Mouse (Mus musculus) embryonic facial prominence, embryonic 12.5 days (tissue): Measurements from ENCODE around the gene Fbxo42. TPM values are rescaled to one million over a fixed set of nuclear protein-coding genes. Genes with fewer than 3 reads are reported as not detected.
A peak's percentile ranks its signal among the peaks of the same experiment; 100 is the strongest.
"Not testable (repeated sequence)": the region's sequence is repeated elsewhere in the genome, so short reads cannot be mapped to it uniquely, and the experiment has no call there.

Experiments
- ATAC-seq: fragments of 200-750 bp; cut with Nextera tagmentation; 2 replicates; pipeline ENCODE4 v1.8.0; 2017; ENCODE audit not compliant: insufficient number of reproducible peaks, insufficient read depth, low FRiP score, low TSS enrichment
- H3K27ac ChIP-seq: fragments of 300-500 bp; sonication (generic); 2 replicates; pipeline ENCODE4 v1.5.1; 2016; ENCODE audit warnings: mild to moderate bottlenecking
- H3K27me3 ChIP-seq: fragments of 300-500 bp; sonication (generic); 2 replicates; pipeline ENCODE4 v1.6.1; 2016; ENCODE audit warnings: mild to moderate bottlenecking, moderate library complexity
- H3K36me3 ChIP-seq: fragments of 300-500 bp; sonication (generic); 2 replicates; pipeline ENCODE4 v1.6.1; 2016; ENCODE audit warnings: mild to moderate bottlenecking
- H3K4me1 ChIP-seq: fragments of 300-500 bp; sonication (generic); 2 replicates; pipeline ENCODE4 v1.6.1; 2016
- H3K4me2 ChIP-seq: fragments of 300-500 bp; sonication (generic); replicated peaks from 2 replicates; pipeline ENCODE4 v1.6.1; 2016; ENCODE audit warnings: mild to moderate bottlenecking, moderate library complexity
- H3K4me3 ChIP-seq: fragments of 300-500 bp; sonication (generic); 2 replicates; pipeline ENCODE4 v1.5.1; 2016; ENCODE audit warnings: mild to moderate bottlenecking
- H3K9ac ChIP-seq: fragments of 300-500 bp; sonication (generic); 2 replicates; pipeline ENCODE4 v1.6.1; 2016; ENCODE audit warnings: mild to moderate bottlenecking, moderate library complexity
- H3K9me3 ChIP-seq: fragments of 300-500 bp; sonication (generic); 2 replicates; pipeline ENCODE4 v1.6.1; 2016; ENCODE audit warnings: mild to moderate bottlenecking, moderate library complexity
- WGBS: fragments of 180-500 bp; shearing (Covaris S2); methylation state at CpG from one replicate; pipeline ENCODE4 v1.1.7; 2016; 5-methylcytosine and 5-hydroxymethylcytosine counted together
- polyA plus RNA-seq: library from polyadenylated mRNA; unstranded; fragments of >200 nt; fragmentation: Nextera tagmentation; extraction: Ambion mirVana; gene quantifications from 2 replicates; pipeline ENCODE4 v1.2.1, GENCODE M21; 2016

Fbxo42 gene
- polyA plus RNA-seq, 1 experiment from 2014 or later: 31.6 TPM

GRCm38 (mm10) chr4:141137740-141138139 lies 10.0 kb upstream of the Fbxo42 start:
- H3K36me3 ChIP-seq, H3K9ac ChIP-seq, H3K9me3 ChIP-seq, H3K27ac ChIP-seq, H3K4me3 ChIP-seq, H3K27me3 ChIP-seq, ATAC-seq: not testable (repeated sequence)
- H3K4me1 ChIP-seq: peaks cover 42% of the 10 kb centered on the region
- WGBS: 81% methylated on average over 3 of the region's 3 CpGs
- H3K4me2 ChIP-seq: peak overlapping the region; percentile 75

- Histone ChIP-seq H3K9me3 (no peaks in the 10 kb centered on the region), H3K4me2 (peak overlapping the region; percentile 75), H3K9ac (peak overlapping the region; percentile 69), H3K27ac (peak overlapping the region; percentile 94), H3K4me1 (peaks cover 33% of the 10 kb centered on the region), H3K36me3 (peaks cover 7% of the 10 kb centered on the region; the same call in 1 of the 2 replicates), H3K27me3 (no peaks in the 10 kb centered on the region), H3K4me3 (peak overlapping the region; percentile 77)
- 3% methylated on average over 29 of the region's 29 CpGs for WGBS
- ATAC-seq: 0 out of 2 replicates have a peak, but pooled peaks have one; percentile 6
These were observed 9.1 kb upstream of the Fbxo42 start for GRCm38 (mm10) chr4:141138425-141139115.

DNA sequence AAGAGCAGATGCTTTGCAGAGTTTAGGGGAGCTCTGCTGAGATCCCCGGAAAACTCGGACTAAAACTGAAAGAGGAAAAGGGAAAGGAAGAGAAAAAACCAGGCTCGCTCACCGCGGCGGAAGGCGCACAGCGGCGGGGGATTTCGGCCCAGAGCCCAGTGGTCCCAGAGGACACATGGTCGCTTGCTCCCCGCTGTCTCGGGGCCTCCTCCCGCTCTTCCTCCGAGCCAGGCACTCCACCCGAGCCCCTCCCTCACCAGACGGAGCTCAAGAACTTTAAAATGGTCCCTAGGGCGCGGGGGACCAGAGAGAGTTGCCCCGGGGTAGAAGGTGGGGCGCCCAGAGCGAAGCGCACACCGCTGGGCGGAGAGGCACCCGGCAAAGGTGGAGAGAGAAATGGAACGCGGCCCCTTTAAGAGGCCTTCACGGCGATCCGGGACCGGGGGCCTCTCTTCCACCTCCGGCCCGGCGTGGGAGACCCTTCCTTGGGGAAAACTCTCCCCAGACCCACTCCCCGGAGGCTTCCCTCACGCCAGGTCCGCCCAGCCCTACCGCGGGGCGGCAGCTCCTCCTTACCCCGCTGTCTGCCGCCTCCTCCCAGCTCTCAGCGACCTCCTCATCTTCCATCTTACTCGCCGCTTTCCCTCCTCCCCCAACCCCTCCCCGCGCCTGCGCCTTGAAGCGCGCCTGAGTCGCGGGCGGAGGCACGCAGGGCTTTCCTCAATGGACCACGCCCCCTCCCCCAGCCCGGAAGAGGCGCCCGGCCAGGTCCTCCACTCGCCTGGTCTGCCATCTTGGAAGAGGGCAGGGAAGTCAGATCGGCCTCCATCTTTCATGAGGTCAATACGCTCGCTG lies 8.4 kb upstream of the Fbxo42 start, which contains the start of gene Szrd1:
TSS of gene Szrd1 (minus strand) at position 660 of the 855 bp plus-strand sequence.
- Histone ChIP-seq H3K36me3 (peaks cover 6% of the 10 kb centered on the region; the same call in 1 of the 2 replicates), H3K4me2 (peak within 1 kb of the TSS; percentile 75), H3K9me3 (no peaks in the 10 kb centered on the region), H3K27me3 (no peaks in the 10 kb centered on the region), H3K4me1 (peaks cover 28% of the 10 kb centered on the region), H3K9ac (peak within 1 kb of the TSS; percentile 69), H3K4me3 (peak within 1 kb of the TSS; percentile 77), H3K27ac (peak within 1 kb of the TSS; percentile 94)
- ATAC-seq: peak; percentile 94
- under 1% methylated on average over 63 of the region's 63 CpGs for WGBS

DNA sequence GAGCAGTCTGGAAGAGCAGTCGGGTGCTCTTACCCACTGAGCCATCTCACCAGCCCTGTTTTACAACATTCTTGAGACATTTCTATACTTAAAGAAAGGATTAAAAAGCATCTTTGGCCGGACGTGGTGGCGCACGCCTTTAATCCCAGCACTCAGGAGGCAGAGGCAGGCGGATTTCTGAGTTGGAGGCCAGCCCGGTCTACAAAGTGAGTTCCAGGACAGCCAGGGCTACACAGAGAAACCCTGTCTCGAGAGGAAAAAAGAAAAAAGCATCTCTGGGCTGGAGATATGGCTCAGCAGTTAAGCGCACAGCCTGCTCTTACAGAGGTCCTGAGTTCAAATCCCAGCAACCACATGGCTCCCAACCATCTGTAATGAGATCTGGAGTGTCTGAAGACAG lies 7.4 kb upstream of the Fbxo42 start:
- peaks cover 18% of the 10 kb centered on the region for H3K4me1 ChIP-seq
- not testable (repeated sequence) for H3K9ac ChIP-seq, H3K27ac ChIP-seq, H3K27me3 ChIP-seq, H3K4me2 ChIP-seq, H3K9me3 ChIP-seq, H3K36me3 ChIP-seq, ATAC-seq, H3K4me3 ChIP-seq
- 86% methylated on average over 9 of the region's 9 CpGs for WGBS

- Histone ChIP-seq H3K36me3 (no peaks in the 10 kb centered on the region), H3K9ac (no peak overlapping the region), H3K27me3 (no peaks in the 10 kb centered on the region), H3K4me1 (peaks cover 16% of the 10 kb centered on the region), H3K4me2 (no peak overlapping the region), H3K4me3 (no peak overlapping the region), H3K27ac (no peak overlapping the region), H3K9me3 (no peaks in the 10 kb centered on the region)
- no peak for ATAC-seq
- WGBS: 91% methylated on average over 6 of the region's 6 CpGs
These were observed 6.7 kb upstream of the Fbxo42 start for GRCm38 (mm10) chr4:141140967-141141366.

DNA sequence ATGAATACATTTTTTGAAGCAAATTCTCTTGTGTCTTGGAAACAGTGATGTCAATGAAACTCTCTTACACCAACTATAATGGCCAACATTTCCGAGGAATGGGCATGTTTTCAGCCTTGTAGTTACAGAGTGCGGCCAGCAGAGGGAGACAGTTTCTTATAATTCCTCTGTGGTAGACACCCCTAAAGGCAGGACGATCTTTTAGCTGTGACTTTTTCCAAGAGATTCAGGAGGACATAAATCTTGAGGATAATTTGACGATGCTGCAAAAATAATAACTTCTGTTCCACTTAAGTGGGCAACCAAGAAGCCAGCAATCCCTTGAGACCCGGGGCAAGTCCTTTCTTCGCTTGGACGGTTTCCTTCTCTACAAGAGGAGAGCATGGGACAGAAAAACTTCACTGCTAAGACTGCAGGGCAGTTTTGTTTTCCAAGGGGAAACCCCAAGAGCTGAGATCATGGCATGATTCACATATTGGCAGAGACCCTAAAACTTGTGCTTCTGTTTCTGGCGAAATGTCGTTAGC lies 5.4 kb upstream of the Fbxo42 start:
- Histone ChIP-seq H3K4me1 (peaks cover 5% of the 10 kb centered on the region), H3K27ac (0 out of 2 replicates have a peak overlapping the region, but pooled peaks have one; percentile 6), H3K27me3 (no peaks in the 10 kb centered on the region), H3K4me3 (no peak overlapping the region), H3K9me3 (no peaks in the 10 kb centered on the region), H3K9ac (no peak overlapping the region), H3K4me2 (peak overlapping the region; percentile 17), H3K36me3 (no peaks in the 10 kb centered on the region)
- 26% methylated on average over 9 of the region's 9 CpGs for WGBS
- ATAC-seq: no peak

GRCm38 (mm10) chr4:141145124-141145523 lies 2.6 kb upstream of the Fbxo42 start:
- not testable (repeated sequence) for H3K36me3 ChIP-seq, H3K9ac ChIP-seq, H3K27me3 ChIP-seq, H3K4me2 ChIP-seq, H3K27ac ChIP-seq, ATAC-seq, H3K9me3 ChIP-seq, H3K4me3 ChIP-seq
- WGBS: 88% methylated on average over 12 of the region's 16 CpGs
- H3K4me1 ChIP-seq: peaks cover 11% of the 10 kb centered on the region

GRCm38 (mm10) chr4:141146491-141147033 lies 1.2 kb upstream of the Fbxo42 start:
- Histone ChIP-seq H3K9ac (no peak overlapping the region), H3K27ac (no peak overlapping the region), H3K36me3 (no peaks in the 10 kb centered on the region), H3K27me3 (no peaks in the 10 kb centered on the region), H3K4me1 (peaks cover 11% of the 10 kb centered on the region), H3K9me3 (no peaks in the 10 kb centered on the region), H3K4me2 (no peak overlapping the region; the same call in 1 of the 2 replicates), H3K4me3 (no peak overlapping the region)
- 89% methylated on average over 6 of the region's 6 CpGs for WGBS
- no peak for ATAC-seq

DNA sequence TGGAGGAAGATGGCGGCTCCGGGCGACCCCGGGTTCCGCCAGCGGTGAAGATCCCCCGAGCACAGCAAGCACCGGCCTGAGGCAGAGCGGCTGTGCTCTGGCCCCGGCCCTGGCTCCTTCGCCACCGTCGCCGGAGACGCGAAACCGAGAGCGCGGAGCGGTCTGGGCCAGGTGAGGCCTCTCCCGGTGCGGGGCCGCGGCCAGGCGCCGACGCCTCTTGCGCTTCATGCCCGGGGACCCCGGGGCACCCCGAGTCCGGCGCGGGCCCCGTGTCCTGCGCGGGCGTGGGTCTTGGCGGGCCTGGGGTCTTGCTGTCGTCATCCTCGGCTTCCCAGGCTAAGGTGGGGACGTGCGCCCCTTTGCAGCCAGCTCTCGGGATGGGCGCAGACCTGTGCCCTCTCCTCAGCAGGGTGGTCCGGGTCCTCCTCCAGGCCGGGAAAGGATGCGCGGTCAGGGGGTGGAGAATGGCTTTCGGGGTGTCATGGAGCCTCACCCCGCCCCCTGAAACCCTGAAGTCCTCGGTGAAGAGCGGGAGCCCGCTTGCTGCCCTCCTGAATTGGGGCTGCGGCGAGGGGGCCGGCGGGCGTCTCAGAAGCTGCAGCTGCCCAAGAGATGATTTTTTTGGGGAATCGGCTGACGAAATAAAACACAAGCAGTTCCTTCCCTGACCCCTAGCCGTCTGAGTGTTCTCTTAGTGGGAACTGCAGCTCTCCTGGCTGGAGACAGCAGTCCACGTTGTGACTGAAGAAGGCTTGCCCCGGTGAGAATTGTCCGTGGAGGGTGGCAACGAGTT lies 492 bp downstream of the Fbxo42 start:
- Histone ChIP-seq H3K27me3 (no peaks in the 10 kb centered on the region), H3K4me1 (peaks cover 11% of the 10 kb centered on the region), H3K36me3 (0 out of 2 replicates have a peak, but pooled peaks cover 5% of the 10 kb centered on the region), H3K9me3 (no peaks in the 10 kb centered on the region), H3K27ac (peak overlapping the region; percentile 92), H3K4me2 (peak overlapping the region; percentile 78), H3K9ac (peak overlapping the region; percentile 83), H3K4me3 (peak overlapping the region; percentile 92)
- ATAC-seq: peak; percentile 79
- 0% methylated on average over 64 of the region's 66 CpGs for WGBS

DNA sequence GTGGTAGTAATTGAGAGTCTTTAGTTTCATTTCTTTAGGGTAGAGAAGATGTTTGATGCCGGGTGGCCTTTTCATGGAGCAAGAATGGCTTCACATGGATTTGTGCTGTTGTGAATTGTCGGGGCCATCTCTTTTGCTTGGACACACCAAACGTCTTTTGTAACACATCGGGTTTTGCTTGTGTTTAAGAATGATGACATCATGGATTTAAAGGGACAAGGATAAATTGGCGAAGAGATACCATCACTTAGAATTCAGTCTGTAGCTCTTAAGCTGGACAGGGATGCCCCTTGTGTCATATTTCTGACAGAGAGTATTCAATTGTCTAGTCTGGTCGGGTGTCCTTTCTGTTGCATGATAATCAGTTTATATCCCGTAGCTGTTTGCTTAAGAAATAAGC lies 1.4 kb downstream of the Fbxo42 start:
- Histone ChIP-seq H3K4me3 (peak overlapping the region; percentile 92), H3K9me3 (no peaks in the 10 kb centered on the region), H3K4me1 (peaks cover 11% of the 10 kb centered on the region), H3K36me3 (0 out of 2 replicates have a peak, but pooled peaks cover 5% of the 10 kb centered on the region), H3K27ac (no peak overlapping the region), H3K27me3 (no peaks in the 10 kb centered on the region), H3K4me2 (peak overlapping the region; percentile 78), H3K9ac (peak overlapping the region; percentile 83)
- no peak for ATAC-seq
- 32% methylated on average over 7 of the region's 7 CpGs for WGBS

DNA sequence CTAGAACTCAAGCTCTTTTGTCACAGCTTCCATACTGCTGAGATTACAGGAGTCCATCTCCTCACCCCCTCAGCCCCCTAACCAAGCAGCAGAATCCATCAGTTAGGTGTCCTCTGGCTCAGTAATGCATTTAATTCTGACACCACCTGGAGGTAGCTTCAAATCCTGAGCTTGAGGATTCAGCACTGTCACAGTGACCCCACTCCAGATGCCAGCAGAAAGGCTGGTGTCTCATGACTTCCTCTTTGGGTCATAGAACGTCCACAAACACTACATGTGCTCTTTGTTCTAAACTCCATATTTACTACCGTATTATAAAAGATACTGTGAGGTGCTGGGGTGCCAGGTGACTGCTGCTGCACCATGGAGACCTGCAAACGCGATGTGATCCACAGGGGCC lies 9.8 kb downstream of the Fbxo42 start:
- 0 out of 2 replicates have a peak, but pooled peaks cover 3% of the 10 kb centered on the region for H3K36me3 ChIP-seq
- H3K27me3 ChIP-seq: no peaks in the 10 kb centered on the region
- H3K4me2 ChIP-seq: no peak overlapping the region
- no peak overlapping the region for H3K27ac ChIP-seq
- 85% methylated on average over 4 of the region's 4 CpGs for whole genome bisulfite sequencing
- no peak overlapping the region for H3K9ac ChIP-seq
- peaks cover 27% of the 10 kb centered on the region for H3K4me1 ChIP-seq
- no peaks in the 10 kb centered on the region for H3K9me3 ChIP-seq
- no peak for ATAC-seq
- no peak overlapping the region for H3K4me3 ChIP-seq
